In genomic region chr12:85305247-85305892, GRCm38 (mm10) we compare ENCODE assay signal across 7 mouse cellular contexts. TPM values are rescaled to one million over a fixed set of nuclear protein-coding genes. Genes with fewer than 3 reads are reported as not detected.
DNase-seq lines count a peak whose midpoint lies in the region; ATAC-seq lines count a peak whose summit lies in the region.

No protein-coding gene starts in this region.

- no peak overlapping the region for H3K4me2 ChIP-seq in midbrain, embryonic 11.5 days

- peaks cover 30% of the 10 kb centered on the region for H3K36me3 ChIP-seq in midbrain, embryonic 11.5 days (ENCODE audit: control insufficient read depth, insufficient read depth, low read length)

- H3K4me3 ChIP-seq in midbrain, embryonic 11.5 days (ENCODE audit: low read depth, low read length), result no peak overlapping the region

- ATAC-seq in midbrain, embryonic 11.5 days (ENCODE audit: low FRiP score), result no peak

- H3K27ac ChIP-seq in midbrain, embryonic 11.5 days (ENCODE audit: low read depth, low read length), result no peak overlapping the region

- H3K9ac ChIP-seq in midbrain, embryonic 11.5 days (ENCODE audit: low read length), result no peak overlapping the region

- peak; percentile 74 for DNase-seq in adrenal gland, adult 8-10 months
- DNase-seq in embryo, embryonic 10.5 days (ENCODE audit: low spot score), result peak; percentile 94
- DNase-seq in gastrocnemius, postnatal 4 days (ENCODE audit: low spot score in 2 of 2), result peak; percentile 75 to 81
- peak; percentile 78 for DNase-seq in kidney, adult 11 months
- peak; percentile 81 for DNase-seq in left cerebral cortex, postnatal 4 days
- DNase-seq in midbrain, embryonic 11.5 days (ENCODE audit: low spot score, missing footprints), result peak; percentile 98
- DNase-seq in skeletal muscle tissue, adult 2 months (ENCODE audit: low read depth, low spot score), result peak; percentile 86

- H3K9me3 ChIP-seq in midbrain, embryonic 11.5 days (ENCODE audit: control insufficient read depth, low read length), result no peaks in the 10 kb centered on the region

- no peaks in the 10 kb centered on the region for H3K27me3 ChIP-seq in midbrain, embryonic 11.5 days (ENCODE audit: control insufficient read depth, insufficient read depth, low read length)

- no peaks in the 10 kb centered on the region for H3K4me1 ChIP-seq in midbrain, embryonic 11.5 days (ENCODE audit: control insufficient read depth, insufficient read depth, low read length)

- intact Hi-C loops in left cerebral cortex, postnatal 4 days (cut with DNase I), result loop anchor here (1.0 kb wide), 1 partner anchor 162 kb away; no protein-coding TSS in a partner anchor

- 53% methylated on average over 16 of the region's 16 CpGs for WGBS in midbrain, embryonic 11.5 days

RNA-seq across cellular contexts. Expression of gene Zc2hc1c, which starts 17.0 kb away (rescaled TPM):
- 1 to 10 TPM; 2.5 to 4.3 (median 3.4) TPM for total RNA-seq in adrenal gland, adult 8-10 months (2022)
- total RNA-seq in gastrocnemius, postnatal 4 days (2021), result 1 to 10 TPM in 1 of 2 experiments, under 1 TPM in 1; 0.73 to 1.4 TPM
- total RNA-seq in left cerebral cortex, postnatal 4 days (2021), result under 1 TPM; 0.52 to 0.58 TPM
- 1.0 TPM in 2 replicates for polyA plus RNA-seq in midbrain, embryonic 11.5 days (2014; fragmentation: Nextera tagmentation; extraction: Ambion mirVana)

RNA-seq across cellular contexts. Expression of gene Acyp1, which starts 17.1 kb away (rescaled TPM):
- total RNA-seq in adrenal gland, adult 8-10 months (2022), result 10 to 100 TPM; 29.3 to 36.6 (median 32.8) TPM
- 10 to 100 TPM; 15.7 to 18.0 TPM for total RNA-seq in gastrocnemius, postnatal 4 days (2021)
- total RNA-seq in left cerebral cortex, postnatal 4 days (2021), result 10 to 100 TPM; 15.3 to 15.8 TPM
- 68.0 and 69.5 TPM in 2 replicates for polyA plus RNA-seq in midbrain, embryonic 11.5 days (2014; fragmentation: Nextera tagmentation; extraction: Ambion mirVana)

RNA-seq across cellular contexts. Expression of gene Nek9, which starts 33.8 kb away (rescaled TPM):
- 100 to 1,000 TPM in 3 of 4 experiments, 10 to 100 TPM in 1; 96.5 to 138 (median 126) TPM for total RNA-seq in adrenal gland, adult 8-10 months (2022)
- total RNA-seq in gastrocnemius, postnatal 4 days (2021), result 10 to 100 TPM; 59.6 to 60.9 TPM
- total RNA-seq in left cerebral cortex, postnatal 4 days (2021), result 10 to 100 TPM; 28.9 to 32.0 TPM
- polyA plus RNA-seq in midbrain, embryonic 11.5 days (2014; fragmentation: Nextera tagmentation; extraction: Ambion mirVana), result 10.4 and 10.6 TPM in 2 replicates

RNA-seq across cellular contexts. Expression of gene Mlh3, which starts 35.0 kb away (rescaled TPM):
- 10 to 100 TPM; 12.1 to 23.4 (median 18.7) TPM for total RNA-seq in adrenal gland, adult 8-10 months (2022)
- 10 to 100 TPM; 10.6 to 11.5 TPM for total RNA-seq in gastrocnemius, postnatal 4 days (2021)
- total RNA-seq in left cerebral cortex, postnatal 4 days (2021), result 10 to 100 TPM; 14.4 to 14.6 TPM
- 10.1 and 10.4 TPM in 2 replicates for polyA plus RNA-seq in midbrain, embryonic 11.5 days (2014; fragmentation: Nextera tagmentation; extraction: Ambion mirVana)
